Mouse (Mus musculus) heart, embryonic 11.5 days (tissue): ENCODE results near the gene Tmem141. TPM values are rescaled to one million over a fixed set of nuclear protein-coding genes. Genes with fewer than 3 reads are reported as not detected.

Source experiments
- ATAC-seq: fragments of 200-750 bp; cut with Nextera tagmentation; replicated peaks from 2 replicates; pipeline ENCODE4 v1.8.0; 2017; ENCODE audit warnings: moderate library complexity; ENCODE audit not compliant: insufficient number of reproducible peaks, low FRiP score, low TSS enrichment
- H3K27ac ChIP-seq: fragments of 300-500 bp; sonication (generic); 2 replicates; pipeline ENCODE4 v1.5.1; 2014; ENCODE audit warnings: mild to moderate bottlenecking, low read depth, low read length
- H3K27me3 ChIP-seq: fragments of 300-500 bp; sonication (generic); 2 replicates; pipeline ENCODE4 v1.6.1; 2014; ENCODE audit warnings: mild to moderate bottlenecking, low read length, mixed read lengths; ENCODE audit not compliant: control insufficient read depth, insufficient read depth
- H3K36me3 ChIP-seq: fragments of 300-500 bp; sonication (generic); 2 replicates; pipeline ENCODE4 v1.6.1; 2014; ENCODE audit warnings: mild to moderate bottlenecking, low read length, moderate library complexity, mixed read lengths; ENCODE audit not compliant: control insufficient read depth, insufficient read depth
- H3K4me1 ChIP-seq: fragments of 300-500 bp; sonication (generic); 2 replicates; pipeline ENCODE4 v1.6.1; 2014; ENCODE audit warnings: low read length; ENCODE audit not compliant: control insufficient read depth, insufficient read depth
- H3K4me2 ChIP-seq: fragments of 300-500 bp; sonication (generic); 2 replicates; pipeline ENCODE4 v1.6.1; 2014; ENCODE audit warnings: mild to moderate bottlenecking, moderate library complexity
- H3K4me3 ChIP-seq: fragments of 300-500 bp; sonication (generic); 2 replicates; pipeline ENCODE4 v1.5.1; 2014; ENCODE audit warnings: low read depth, low read length
- H3K9ac ChIP-seq: fragments of 300-500 bp; sonication (generic); 2 replicates; pipeline ENCODE4 v1.6.1; 2014; ENCODE audit warnings: mild to moderate bottlenecking, low read depth, low read length, moderate library complexity
- H3K9me3 ChIP-seq: fragments of 300-500 bp; sonication (generic); replicated peaks from 2 replicates; pipeline ENCODE4 v1.6.1; 2016; ENCODE audit warnings: low read length; ENCODE audit not compliant: control insufficient read depth
- WGBS: fragments of 180-500 bp; shearing (Covaris S2); extraction: QIAGEN DNeasy Blood & Tissue Kit; methylation state at CpG from one replicate; pipeline ENCODE4 v1.1.7; 2014; ENCODE audit not compliant: insufficient replicate concordance; 5-methylcytosine and 5-hydroxymethylcytosine counted together
- polyA plus RNA-seq: library from polyadenylated mRNA; unstranded; fragments of >200 nt; fragmentation: Nextera tagmentation; extraction: Ambion mirVana; gene quantifications from 2 replicates; pipeline ENCODE4 v1.2.1, GENCODE M21; 2014

Gene Tmem141
- polyA plus RNA-seq = 14.6 and 18.4 TPM in 2 replicates

DNA sequence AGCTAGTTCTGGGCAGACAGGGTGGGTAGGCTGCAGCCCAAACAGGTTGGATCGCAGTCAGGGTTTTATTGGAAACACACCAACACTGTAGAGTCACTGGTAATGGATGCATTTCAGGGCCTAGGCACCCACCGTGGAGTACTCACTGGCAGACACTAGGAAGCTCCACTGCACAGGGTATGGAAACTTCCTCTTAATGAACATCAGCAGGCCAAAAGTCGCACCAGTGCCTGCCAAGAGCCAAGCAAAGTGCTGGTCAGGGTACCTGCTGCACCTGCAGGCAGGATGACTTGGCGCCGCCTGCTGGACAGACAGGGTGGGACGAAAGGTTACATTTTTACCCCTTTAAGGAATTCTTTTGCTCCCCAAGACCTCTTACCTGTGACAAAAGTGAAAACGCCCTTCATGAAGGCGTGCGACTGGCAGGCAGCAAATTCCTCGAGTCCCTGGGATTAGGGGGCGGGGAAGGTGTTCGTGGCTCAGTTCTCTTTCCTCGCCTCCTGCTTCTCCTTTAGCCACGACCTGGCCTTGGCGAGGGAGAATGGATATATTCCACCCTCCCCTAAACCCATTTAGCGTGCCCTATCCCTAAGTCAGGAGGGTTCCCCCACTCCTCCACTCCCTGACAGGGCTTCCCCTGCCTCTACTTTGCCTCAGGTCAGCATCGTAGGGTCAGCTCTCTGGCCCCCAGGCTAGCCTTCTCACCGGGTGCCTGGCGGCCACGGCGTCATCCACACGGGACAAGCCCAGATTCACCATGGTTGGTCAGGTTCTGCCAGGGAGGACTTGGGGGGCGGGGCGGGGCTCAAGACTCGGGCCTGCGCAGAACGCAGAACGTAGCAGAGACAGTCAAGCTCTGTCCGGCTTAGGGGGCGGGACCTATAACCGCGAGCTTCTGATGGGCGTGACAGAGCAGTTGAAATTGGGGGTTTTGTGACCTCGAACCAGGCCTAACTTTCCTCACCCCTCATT lies at the start of gene Tmem141:
TSS of gene Tmem141 (minus strand) at position 777 of the 972 bp plus-strand sequence.
- Histone ChIP-seq H3K27me3 (peaks cover 28% of the 10 kb centered on the region), H3K4me3 (peak within 1 kb of the TSS; percentile 50), H3K4me2 (peak within 1 kb of the TSS; percentile 88), H3K27ac (no peak within 1 kb of the TSS), H3K9ac (peak within 1 kb of the TSS; percentile 76), H3K9me3 (no peaks in the 10 kb centered on the region), H3K36me3 (no peaks in the 10 kb centered on the region), H3K4me1 (peaks cover 3% of the 10 kb centered on the region)
- 7% methylated on average over 34 of the region's 34 CpGs for WGBS
- ATAC-seq = peak; percentile 84

DNA sequence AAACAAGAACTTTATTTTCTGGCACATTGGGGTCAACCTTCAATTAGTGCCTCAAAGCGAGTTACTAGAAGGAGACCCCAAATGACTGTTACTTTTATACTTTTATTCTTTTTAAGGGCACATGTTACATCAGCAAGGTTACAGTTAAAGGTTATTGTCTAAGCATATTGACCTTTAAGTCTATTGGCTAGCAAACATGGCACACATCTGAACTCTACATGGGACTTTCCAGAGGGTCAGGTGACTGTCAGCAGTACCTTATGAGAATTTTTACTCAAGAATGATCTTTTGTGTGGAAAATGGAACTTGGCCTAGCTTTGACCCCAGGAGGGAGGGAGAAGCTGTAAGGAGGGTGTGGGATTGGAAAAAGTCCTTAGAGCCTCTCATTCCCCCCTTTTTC lies 44.7 kb upstream of the Tmem141 start:
- ATAC-seq = no peak
- Histone ChIP-seq H3K9me3 (no peaks in the 10 kb centered on the region), H3K4me2 (no peak overlapping the region), H3K4me1 (no peaks in the 10 kb centered on the region), H3K4me3 (no peak overlapping the region), H3K27me3 (no peaks in the 10 kb centered on the region), H3K9ac (no peak overlapping the region), H3K27ac (no peak overlapping the region), H3K36me3 (no peaks in the 10 kb centered on the region)
- 51% methylated on average over 1 of the region's 1 CpGs for WGBS

DNA sequence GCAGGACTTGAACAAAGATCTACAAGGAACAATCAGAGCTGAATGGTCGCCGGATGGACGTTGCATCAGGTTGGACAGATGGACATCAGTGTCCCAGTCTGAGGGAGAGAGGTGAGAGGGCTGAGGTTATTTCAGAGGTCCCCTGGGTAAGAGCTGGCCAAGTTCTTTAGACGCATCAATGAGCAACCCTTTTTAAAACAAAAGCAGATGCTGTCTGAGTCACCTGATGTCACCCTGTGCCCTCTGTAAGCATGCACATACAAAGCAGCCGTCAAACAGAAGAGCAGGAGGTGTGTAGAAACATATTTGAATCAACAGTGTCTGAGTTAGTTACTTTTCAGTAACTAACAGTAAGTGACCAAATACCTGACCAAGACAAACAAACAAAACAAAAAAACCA lies 42.3 kb upstream of the Tmem141 start:
- no peaks in the 10 kb centered on the region for H3K27me3 ChIP-seq
- no peaks in the 10 kb centered on the region for H3K36me3 ChIP-seq
- no peak overlapping the region for H3K9ac ChIP-seq
- H3K4me3 ChIP-seq = no peak overlapping the region
- no peak for ATAC-seq
- no peak overlapping the region for H3K27ac ChIP-seq
- no peaks in the 10 kb centered on the region for H3K9me3 ChIP-seq
- no peaks in the 10 kb centered on the region for H3K4me1 ChIP-seq
- H3K4me2 ChIP-seq = no peak overlapping the region
- WGBS = 76% methylated on average over 5 of the region's 5 CpGs

DNA sequence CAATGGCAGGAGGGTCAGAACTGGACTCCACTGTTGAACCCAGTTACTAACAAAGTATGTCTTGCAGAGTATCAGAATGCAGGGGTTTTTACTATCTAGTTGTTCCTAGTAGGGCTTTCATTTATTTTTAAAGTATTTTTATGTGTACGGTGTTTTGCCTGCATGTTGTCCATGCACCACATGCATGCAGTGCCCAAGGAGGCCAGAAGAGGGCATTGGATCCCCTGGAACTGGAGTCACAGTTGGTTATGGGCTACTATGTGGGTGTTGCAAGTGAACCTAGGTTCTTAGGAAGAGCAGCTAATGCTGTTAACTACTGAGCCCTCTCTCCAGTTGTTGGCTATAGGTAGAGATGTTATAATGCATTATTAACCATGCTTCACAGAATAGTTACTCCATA lies 41.7 kb upstream of the Tmem141 start:
- 82% methylated on average over 1 of the region's 1 CpGs for WGBS
- H3K4me2 ChIP-seq = no peak overlapping the region

DNA sequence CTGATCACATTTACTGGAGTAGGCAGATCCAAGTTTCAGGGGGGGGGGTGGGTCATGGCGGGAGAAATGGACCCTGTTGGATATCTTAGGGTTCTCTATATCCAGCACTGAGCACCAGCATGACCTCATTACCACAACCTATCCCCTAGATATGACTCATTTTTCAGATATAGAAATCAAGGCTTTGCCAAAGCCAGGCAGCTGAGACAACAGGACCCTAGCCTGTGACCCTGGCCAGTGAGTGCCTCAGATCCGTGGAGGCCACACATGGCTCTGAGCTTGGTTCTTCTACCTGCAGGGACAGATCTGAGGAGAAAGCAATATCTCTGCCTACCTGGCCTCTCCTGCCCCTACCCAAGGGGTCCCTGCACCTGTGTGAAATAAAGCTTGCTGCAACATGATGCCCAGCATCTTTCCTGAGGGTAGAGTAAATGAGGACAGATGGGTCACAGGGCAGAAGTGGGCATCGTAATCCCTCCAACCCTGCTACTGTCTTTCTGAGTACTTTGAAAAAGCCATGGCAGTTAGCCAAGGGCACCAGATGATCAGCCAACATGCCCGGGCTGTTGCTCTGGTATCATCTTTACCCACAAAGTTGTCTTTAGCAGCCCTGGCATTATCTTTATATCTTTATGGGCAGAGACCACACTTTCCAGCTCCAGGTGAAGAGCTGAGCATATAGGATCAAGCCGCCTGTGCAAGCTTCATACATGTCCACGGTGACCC lies 39.6 kb upstream of the Tmem141 start:
- Histone ChIP-seq H3K4me2 (no peak overlapping the region), H3K9ac (no peak overlapping the region), H3K9me3 (no peaks in the 10 kb centered on the region), H3K4me3 (no peak overlapping the region), H3K4me1 (no peaks in the 10 kb centered on the region), H3K27me3 (no peaks in the 10 kb centered on the region), H3K36me3 (no peaks in the 10 kb centered on the region), H3K27ac (no peak overlapping the region)
- ATAC-seq = no peak
- 79% methylated on average over 6 of the region's 6 CpGs for WGBS

More for the DNA sequence above, 41.7 kb upstream of the Tmem141 start:
- Histone ChIP-seq H3K27ac (no peak overlapping the region), H3K36me3 (no peaks in the 10 kb centered on the region), H3K9me3 (no peaks in the 10 kb centered on the region), H3K9ac (no peak overlapping the region), H3K4me1 (no peaks in the 10 kb centered on the region), H3K4me3 (no peak overlapping the region), H3K27me3 (no peaks in the 10 kb centered on the region)
- ATAC-seq = no peak

DNA sequence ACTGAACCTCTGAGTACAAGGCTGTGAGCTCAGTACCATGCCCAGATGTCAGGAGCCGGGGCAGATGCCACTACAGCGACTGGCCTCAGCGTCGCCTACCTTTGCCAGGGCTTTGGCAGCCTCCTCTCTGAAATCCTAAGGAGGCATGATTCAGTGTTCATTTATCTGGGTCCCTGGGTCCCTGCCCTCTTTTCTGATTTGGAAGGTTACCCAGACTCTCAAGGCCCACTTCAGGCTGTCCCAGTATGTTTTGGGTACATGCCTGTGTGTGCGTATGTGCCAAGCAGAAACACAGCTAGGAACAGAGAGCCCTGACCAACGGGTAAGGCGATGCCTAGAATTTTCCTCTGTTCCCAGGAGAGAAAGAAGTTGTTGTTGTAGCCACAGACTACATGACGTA lies 38.5 kb upstream of the Tmem141 start:
- no peak overlapping the region for H3K9ac ChIP-seq
- no peak for ATAC-seq
- no peak overlapping the region for H3K27ac ChIP-seq
- H3K4me2 ChIP-seq = no peak overlapping the region
- 0 out of 2 replicates have a peak, but pooled peaks cover 2% of the 10 kb centered on the region for H3K27me3 ChIP-seq
- no peaks in the 10 kb centered on the region for H3K36me3 ChIP-seq
- H3K4me3 ChIP-seq = no peak overlapping the region
- 82% methylated on average over 8 of the region's 8 CpGs for WGBS
- no peaks in the 10 kb centered on the region for H3K4me1 ChIP-seq
- H3K9me3 ChIP-seq = no peaks in the 10 kb centered on the region

DNA sequence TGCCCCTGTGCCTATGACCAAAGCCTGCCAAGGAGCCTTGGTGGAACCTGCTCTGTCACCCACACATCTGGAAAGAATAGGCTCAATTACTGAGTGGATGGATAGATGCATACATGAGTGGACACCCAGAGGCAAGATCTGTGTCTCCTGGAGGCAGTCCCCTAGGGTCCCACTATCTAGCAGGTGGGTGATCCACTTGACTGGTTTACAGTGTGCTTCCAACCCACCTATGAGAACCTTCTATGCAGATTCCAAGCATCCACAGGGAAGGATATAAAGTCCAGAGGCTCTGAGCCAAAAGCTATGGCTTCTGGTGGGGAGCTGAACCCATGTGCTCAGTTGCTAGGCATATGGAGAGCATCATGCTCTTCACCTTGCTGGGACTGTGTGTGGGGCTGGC lies 35.8 kb upstream of the Tmem141 start, which contains the start of gene Lcn5:
TSS of gene Lcn5 (plus strand) at position 301 of the 400 bp plus-strand sequence.
- no peak for ATAC-seq
- no peak within 1 kb of the TSS for H3K4me3 ChIP-seq
- H3K4me2 ChIP-seq = no peak within 1 kb of the TSS
- no peak within 1 kb of the TSS for H3K27ac ChIP-seq
- 0 out of 2 replicates have a peak, but pooled peaks cover 2% of the 10 kb centered on the region for H3K27me3 ChIP-seq
- H3K4me1 ChIP-seq = no peaks in the 10 kb centered on the region
- no peak within 1 kb of the TSS for H3K9ac ChIP-seq
- H3K9me3 ChIP-seq = no peaks in the 10 kb centered on the region
- H3K36me3 ChIP-seq = no peaks in the 10 kb centered on the region

DNA sequence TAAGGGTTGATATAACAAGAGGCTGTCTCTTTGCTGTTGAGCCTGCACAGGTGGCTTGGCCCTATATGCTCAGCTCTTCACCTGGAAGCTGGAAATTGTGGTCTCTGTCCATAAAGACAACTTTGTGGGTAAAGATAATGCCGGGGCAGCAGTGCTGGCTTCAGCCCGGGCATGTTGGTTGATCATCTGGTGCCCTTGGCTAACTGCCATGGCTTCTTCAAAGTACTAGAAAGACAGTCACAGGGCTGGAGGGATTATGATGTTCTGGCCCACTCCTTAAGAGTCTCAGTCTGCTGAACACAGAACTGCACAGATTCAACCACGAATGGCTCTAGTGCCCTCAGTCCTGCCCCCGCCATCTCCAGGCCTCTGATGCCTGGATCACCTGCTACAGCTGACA lies 35.4 kb upstream of the Tmem141 start:
- Histone ChIP-seq H3K27ac (no peak overlapping the region), H3K4me2 (no peak overlapping the region), H3K4me1 (no peaks in the 10 kb centered on the region), H3K4me3 (no peak overlapping the region), H3K27me3 (0 out of 2 replicates have a peak, but pooled peaks cover 2% of the 10 kb centered on the region), H3K9me3 (no peaks in the 10 kb centered on the region), H3K9ac (no peak overlapping the region), H3K36me3 (no peaks in the 10 kb centered on the region)
- ATAC-seq = no peak
- 81% methylated on average over 4 of the region's 4 CpGs for WGBS
